Mouse (Mus musculus) urinary bladder, postnatal 4 days (tissue): Measurements from ENCODE around the gene Ralgps2.

Experiments
- DNase-seq, 2 experiments: peaks; one replicate each; pipeline ENCODE4 v3.0.0; 2021 to 2022; ENCODE audit warnings: low spot score in 2 of 2

Ralgps2 gene

GRCm38 (mm10) chr1:156769621-156770297 lies 169.7 kb downstream of the Ralgps2 start:
- DNase-seq, result no peak

GRCm38 (mm10) chr1:156769163-156769562 lies 170.3 kb downstream of the Ralgps2 start:
- DNase-seq, result no peak

GRCm38 (mm10) chr1:156765311-156765710 lies 174.1 kb downstream of the Ralgps2 start:
- DNase-seq, result no peak

- DNase-seq, result no peak
Measured at GRCm38 (mm10) chr1:156764584-156764983, 174.8 kb downstream of the Ralgps2 start.

- no peak for DNase-seq
Measured at GRCm38 (mm10) chr1:156763280-156763679, 176.1 kb downstream of the Ralgps2 start.

GRCm38 (mm10) chr1:156761430-156761801 lies 178.0 kb downstream of the Ralgps2 start:
- DNase-seq, result no peak

- DNase-seq, result no peak
Measured at GRCm38 (mm10) chr1:156760549-156761429, 178.6 kb downstream of the Ralgps2 start.

GRCm38 (mm10) chr1:156758326-156758725 lies 181.1 kb downstream of the Ralgps2 start:
- no peak for DNase-seq

- no peak for DNase-seq
Measured at GRCm38 (mm10) chr1:156754608-156755413, 184.6 kb downstream of the Ralgps2 start.
